ENCODE assay signal across 8 mouse cellular contexts in genomic region chr8:66913616-66914536, GRCm38 (mm10). TPM values are rescaled to one million over a fixed set of nuclear protein-coding genes. Genes with fewer than 3 reads are reported as not detected.
DNase-seq lines count a peak whose midpoint lies in the region; ATAC-seq and TF ChIP-seq lines count a peak whose summit lies in the region.

No protein-coding gene starts in this region.

- no peaks in the 10 kb centered on the region for H3K9me3 ChIP-seq in liver, embryonic 11.5 days (ENCODE audit: control insufficient read depth, low read length)
- H3K9me3 ChIP-seq in intestine, embryonic 16.5 days (ENCODE audit: control insufficient read depth, low read length): no peaks in the 10 kb centered on the region

- TF ChIP-seq CTCF in Patski (IDR thresholded peaks at IDR 0.05): peak; percentile 78
- peak; percentile 30; the same call in 1 of the 2 replicates for TF ChIP-seq CTCF in embryonic fibroblast, embryonic 13.5 days (IDR thresholded peaks at IDR 0.05; ENCODE audit: borderline replicate concordance, insufficient read depth, low read length)

- peak; percentile 7 for DNase-seq in heart, adult 8-10 months (ENCODE audit: low spot score)
- no peak for DNase-seq in heart, postnatal 25 days (ENCODE audit: low spot score)
- peak; percentile 34 for DNase-seq in 3T3-L1 (ENCODE audit: low read depth, low spot score)
- no peak for DNase-seq in Patski (ENCODE audit: low read depth, low spot score)
- no peak for DNase-seq in liver, embryonic 11.5 days (ENCODE audit: low spot score)
- peak; percentile 70 for DNase-seq in splenic B cell, adult 2 months (ENCODE audit: low read depth, low spot score)

- H3K27ac ChIP-seq in embryonic fibroblast, embryonic 13.5 days (ENCODE audit: insufficient read depth, low read length): no peak overlapping the region
- H3K27ac ChIP-seq in liver, embryonic 11.5 days (ENCODE audit: low read depth, low read length): no peak overlapping the region
- H3K27ac ChIP-seq in intestine, embryonic 16.5 days (ENCODE audit: low read length): no peak overlapping the region

- in situ Hi-C loops in Patski (cut with MboI; ENCODE audit: low pct_unique_long_range_greater_than_20kb): loop anchor here (25.0 kb wide), 1 partner anchor 498 kb away; no protein-coding TSS in a partner anchor

- WGBS in liver, embryonic 11.5 days: 60% methylated on average over 14 of the region's 14 CpGs
- WGBS in intestine, embryonic 16.5 days: 65% methylated on average over 14 of the region's 14 CpGs

- no peaks in the 10 kb centered on the region for H3K4me1 ChIP-seq in embryonic fibroblast, embryonic 13.5 days (ENCODE audit: control insufficient read depth, insufficient read depth, low read length)
- no peaks in the 10 kb centered on the region for H3K4me1 ChIP-seq in liver, embryonic 11.5 days (replicated peaks; ENCODE audit: control insufficient read depth, insufficient read depth, low read length)
- H3K4me1 ChIP-seq in intestine, embryonic 16.5 days (ENCODE audit: control insufficient read depth, insufficient read depth, low read length): no peaks in the 10 kb centered on the region

- CTCF ChIA-PET in Patski (lab: Charles Lee): interaction anchor here (0.6 to 1.3 kb wide), 5 partner anchors 18 to 416 kb away, joined by 3 to 4 read pairs (median 3); no protein-coding TSS in a partner anchor

- no peak overlapping the region for H3K4me2 ChIP-seq in liver, embryonic 11.5 days
- H3K4me2 ChIP-seq in intestine, embryonic 16.5 days (ENCODE audit: low read depth, low read length): no peak overlapping the region

- POLR2A ChIA-PET in Patski (lab: Charles Lee): no interaction called here

- peaks cover 3% of the 10 kb centered on the region for H3K27me3 ChIP-seq in Patski
- no peaks in the 10 kb centered on the region for H3K27me3 ChIP-seq in liver, embryonic 11.5 days (replicated peaks; ENCODE audit: control insufficient read depth, insufficient read depth, low read length)
- H3K27me3 ChIP-seq in splenic B cell, adult 2 months (ENCODE audit: control insufficient read depth, insufficient read depth, low read length, poor library complexity, severe bottlenecking): no peaks in the 10 kb centered on the region
- H3K27me3 ChIP-seq in intestine, embryonic 16.5 days (replicated peaks; ENCODE audit: control insufficient read depth, insufficient read depth, low read length): no peaks in the 10 kb centered on the region

- no peak overlapping the region for H3K9ac ChIP-seq in liver, embryonic 11.5 days (ENCODE audit: low read depth, low read length)
- no peak overlapping the region for H3K9ac ChIP-seq in intestine, embryonic 16.5 days (ENCODE audit: low read depth, low read length)

- no peaks in the 10 kb centered on the region for H3K36me3 ChIP-seq in liver, embryonic 11.5 days (ENCODE audit: control insufficient read depth, insufficient read depth, low read length)
- H3K36me3 ChIP-seq in splenic B cell, adult 2 months (ENCODE audit: control insufficient read depth, insufficient read depth, low read length, poor library complexity, severe bottlenecking): no peaks in the 10 kb centered on the region
- no peaks in the 10 kb centered on the region for H3K36me3 ChIP-seq in intestine, embryonic 16.5 days (ENCODE audit: control insufficient read depth, insufficient read depth, low read length)

- ATAC-seq in Patski: no peak
- peak; percentile 34; the same call in 1 of the 2 replicates for ATAC-seq in liver, embryonic 11.5 days (replicated peaks; ENCODE audit: low FRiP score)
- ATAC-seq in intestine, embryonic 16.5 days: no peak

- TF ChIP-seq POLR2A in embryonic fibroblast, embryonic 13.5 days (IDR thresholded peaks at IDR 0.05; ENCODE audit: low read depth, low read length): no peak

- intact Hi-C loops in heart, postnatal 25 days (cut with DNase I): loop anchor here (5.0 kb wide), 1 partner anchor 217 kb away; the partner anchor contains the start of gene Npy1r

- no peak overlapping the region for H3K4me3 ChIP-seq in embryonic fibroblast, embryonic 13.5 days (ENCODE audit: insufficient read depth, low read length)
- H3K4me3 ChIP-seq in liver, embryonic 11.5 days (ENCODE audit: low read depth, low read length): no peak overlapping the region
- no peak overlapping the region for H3K4me3 ChIP-seq in intestine, embryonic 16.5 days (ENCODE audit: low read length)

RNA-seq across cellular contexts. Expression of gene Naf1, which starts 53.9 kb away (rescaled TPM):
- total RNA-seq in heart, adult 8-10 months (2022): 1 to 10 TPM; 4.6 to 5.4 (median 4.9) TPM
- total RNA-seq in heart, postnatal 25 days (2021): 1 to 10 TPM; 4.0 to 5.0 TPM
- polyA plus RNA-seq in Patski (2021): 14.4 TPM
- 15.4 and 16.0 TPM in 2 replicates for polyA plus RNA-seq in embryonic fibroblast, embryonic 13.5 days (2011; ENCODE audit: insufficient read length, low read depth, missing spikeins)
- 7.9 and 8.4 TPM in 2 replicates for polyA plus RNA-seq in liver, embryonic 11.5 days (2014; fragmentation: Nextera tagmentation; extraction: Ambion mirVana)
- 1.4 and 1.8 TPM in 2 replicates for polyA plus RNA-seq in intestine, embryonic 16.5 days (2015; fragmentation: Nextera tagmentation; extraction: Ambion mirVana)

Comparison
In these comparisons a context has a peak if more than half of its experiments do, and no peak if none do; other contexts are left out.
1. DNase-seq: peak in heart, adult 8-10 months (single experiment), 3T3-L1 (single experiment) and splenic B cell, adult 2 months (single experiment); none in heart, postnatal 25 days (single experiment), Patski (single experiment) and liver, embryonic 11.5 days (single experiment).